Mouse (Mus musculus) testis, adult 2 months (tissue): ENCODE data around the gene Maco1.

ENCODE experiments used
- CTCF ChIP-seq: fragments of 200-500 bp; IDR thresholded peaks from 2 replicates; pipeline ENCODE4 v1.5.1; 2012; ENCODE audit warnings: low read depth, mild to moderate bottlenecking, inconsistent platforms, low read length, moderate library complexity; ENCODE audit not compliant: control insufficient read depth, insufficient read depth, insufficient replicate concordance
- POLR2A ChIP-seq: fragments of 200-500 bp; IDR thresholded peaks from 2 replicates; pipeline ENCODE4 v1.6.1; 2012; ENCODE audit warnings: low read depth, mild to moderate bottlenecking, inconsistent platforms, low read length, moderate library complexity; ENCODE audit not compliant: control insufficient read depth

DNA sequence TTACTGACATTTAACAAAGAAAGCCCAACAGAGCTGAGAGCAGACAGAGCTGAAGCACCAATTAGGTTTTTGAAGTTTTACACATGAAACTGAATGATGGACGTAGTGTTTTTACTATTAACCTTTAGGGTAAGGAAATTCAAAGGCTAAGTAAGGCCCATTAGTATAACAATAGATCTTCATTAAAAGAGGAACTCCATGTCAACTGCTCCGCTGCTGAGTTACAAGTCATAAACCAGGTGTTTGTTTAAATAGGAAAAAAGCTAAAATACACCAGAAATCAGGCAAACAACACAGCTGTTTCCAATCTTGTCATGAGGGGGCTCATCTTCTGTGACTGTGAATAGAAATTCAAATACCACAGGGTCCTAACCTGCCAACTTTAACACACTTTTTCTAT is 1.9 kb downstream of the Maco1 start:
- TF ChIP-seq CTCF (no peak), POLR2A (no peak)
